Mouse (Mus musculus) CD4-positive naive resting alpha-beta T cell, adult 76 days (primary cell): ENCODE data around the gene Tas2r108. TPM values are rescaled to one million over a fixed set of nuclear protein-coding genes. Genes with fewer than 3 reads are reported as not detected.

ENCODE experiments used
- total RNA-seq: library from RNA; stranded (reverse); gene quantifications from one replicate; pipeline ENCODE4 v1.2.4, GENCODE M21; 2023

The Tas2r108 gene
- total RNA-seq = not detected

DNA sequence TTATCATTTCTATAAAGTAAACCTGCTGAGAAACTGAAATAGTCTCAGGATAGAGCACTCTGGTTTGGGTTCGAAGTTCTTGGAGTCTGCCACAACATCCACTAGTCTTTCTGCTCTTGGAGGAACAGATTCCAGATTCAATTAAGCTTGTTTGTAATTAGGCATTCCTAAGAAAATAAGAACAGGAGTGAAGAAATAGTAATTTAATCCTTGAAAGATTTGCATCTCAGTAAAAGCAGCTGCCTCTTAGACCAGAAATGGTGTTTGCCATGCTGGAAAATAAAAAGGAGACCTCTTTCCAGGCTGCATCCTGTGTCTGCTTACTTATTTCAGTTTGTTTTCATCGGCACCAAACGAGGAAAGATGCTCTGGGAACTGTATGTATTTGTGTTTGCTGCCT is at the start of gene Tas2r108:
Tas2r108 (plus strand) TSS at position 301 of the 400 bp plus-strand sequence.

DNA sequence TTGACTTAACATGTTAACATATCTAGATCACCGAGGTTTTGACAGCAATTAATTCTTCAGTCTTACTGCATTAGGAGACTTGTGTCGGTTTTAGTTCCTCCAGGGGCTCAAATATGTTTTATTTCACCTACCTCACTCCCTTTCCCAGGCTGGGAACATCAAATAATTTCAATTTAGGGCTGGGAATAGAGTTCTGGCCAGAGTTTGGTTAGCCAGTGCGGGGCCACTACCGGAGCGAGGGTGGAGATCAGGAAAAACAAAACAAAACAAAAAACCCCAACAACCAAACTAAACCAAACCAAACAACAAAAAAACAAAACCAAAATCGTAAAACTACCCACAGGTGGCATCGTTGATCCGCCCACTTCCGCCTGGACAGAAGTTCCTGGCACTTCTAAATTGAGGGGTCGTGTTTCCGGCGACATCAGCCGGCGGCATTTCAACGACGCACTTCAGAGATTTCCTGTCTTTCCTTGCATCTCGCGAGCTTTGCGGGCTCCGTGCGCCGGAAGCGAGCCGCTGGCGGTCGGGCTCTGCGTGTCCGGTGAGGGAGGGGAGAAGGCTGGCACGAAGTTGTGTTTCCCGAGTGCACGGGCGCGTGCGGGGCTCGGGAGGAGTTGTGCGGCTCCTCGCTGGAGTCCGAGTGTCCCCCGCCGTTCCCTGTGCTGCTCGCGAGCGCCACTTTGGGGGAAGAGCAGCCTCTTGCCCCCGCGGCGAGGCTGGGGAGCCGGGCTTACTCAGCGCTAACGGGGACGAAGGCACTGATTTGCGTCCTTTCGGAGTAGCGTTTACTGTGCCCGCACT is 22.2 kb upstream of the Tas2r108 start, which contains the start of gene Ssbp1:
Ssbp1 (plus strand) TSS at position 437 of the 804 bp plus-strand sequence.

DNA sequence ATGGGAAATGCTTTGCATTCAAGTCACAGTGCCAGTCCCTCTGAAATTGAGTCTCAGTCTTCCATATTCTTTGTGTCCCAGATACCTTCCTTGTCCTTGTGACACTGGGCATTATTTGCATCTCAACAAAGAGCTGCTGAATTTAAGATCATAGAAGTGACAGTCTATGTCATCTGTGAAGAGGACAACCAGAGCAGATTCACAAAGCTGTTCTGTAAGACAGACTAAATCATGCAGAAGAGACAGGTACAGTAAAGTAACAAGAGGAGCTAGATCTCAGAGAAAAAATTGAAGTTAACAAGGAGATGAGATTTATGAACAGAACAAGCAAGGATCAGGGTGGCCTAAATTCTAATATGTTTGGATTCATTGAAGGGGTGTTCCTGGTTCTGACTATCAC is 2.4 kb upstream of the Tas2r108 start, which contains the start of gene Tas2r137:
Tas2r137 (plus strand) TSS at position 301 of the 400 bp plus-strand sequence.

DNA sequence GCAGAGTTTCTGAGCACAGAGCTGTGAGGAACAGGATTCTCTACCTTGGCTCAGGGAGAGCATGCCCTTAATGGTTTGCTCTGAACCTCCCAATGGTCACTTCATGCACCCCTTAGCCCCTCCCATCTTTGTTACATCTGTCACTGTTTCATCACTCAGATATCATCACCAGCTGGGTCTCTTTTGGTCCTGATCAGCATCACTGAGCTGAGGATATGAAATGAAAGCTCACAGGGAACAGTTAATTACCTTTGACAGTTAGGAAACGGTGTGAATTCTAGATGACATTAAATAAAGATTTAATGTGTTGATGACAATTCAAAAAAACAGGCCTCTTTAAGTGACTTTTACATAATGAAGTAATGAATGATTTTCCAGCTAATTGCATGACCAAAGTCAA is 26.1 kb downstream of the Tas2r108 start, which contains the start of gene Prss37:
Prss37 (minus strand) TSS at position 101 of the 400 bp plus-strand sequence.

Other genes with a start within 250 kb of the Tas2r108 start
- gene Agk, start 168.4 kb upstream of the Tas2r108 start, total RNA-seq = 43.2 TPM
- 17.9 TPM for gene E330009J07Rik, start 57.4 kb upstream of the Tas2r108 start, total RNA-seq
- not detected for gene Wee2, start 54.4 kb upstream of the Tas2r108 start, total RNA-seq
- 59.5 TPM for gene Ssbp1, start 22.2 kb upstream of the Tas2r108 start, total RNA-seq
- not detected for gene Tas2r137, start 2.3 kb upstream of the Tas2r108 start, total RNA-seq
- gene Prss37, start 26.0 kb downstream of the Tas2r108 start, total RNA-seq = not detected
- not detected for gene Olfr461, start 61.5 kb downstream of the Tas2r108 start, total RNA-seq
- gene Olfr460, start 76.0 kb downstream of the Tas2r108 start, total RNA-seq = not detected
- 0.64 TPM for gene Clec5a, start 92.3 kb downstream of the Tas2r108 start, total RNA-seq
- not detected for gene Tas2r138, start 119.8 kb downstream of the Tas2r108 start, total RNA-seq
- 0.59 TPM for gene Mgam, start 135.3 kb downstream of the Tas2r108 start, total RNA-seq